Mouse (Mus musculus): ENCODE data around the gene Fndc3b. TPM values are rescaled to one million over a fixed set of nuclear protein-coding genes. Genes with fewer than 3 reads are reported as not detected.
"Not testable (repeated sequence)": the region's sequence is repeated elsewhere in the genome, so short reads cannot be mapped to it uniquely, and the experiment has no call there.

Fndc3b gene
- polyA plus RNA-seq, 1 experiment from 2014 or later, result 11.4 TPM

GRCm38 (mm10) chr3:27400996-27401395 is 310.1 kb downstream of the Fndc3b start:
- 95% methylated on average over 3 of the region's 3 CpGs for WGBS
- not testable (repeated sequence) for H3K36me3 ChIP-seq; H3K27me3 ChIP-seq (ENCODE audit: low read depth, poor library complexity, severe bottlenecking); H3K27ac ChIP-seq (replicated peaks); DNase-seq (ENCODE audit: low spot score); H3K4me3 ChIP-seq; H3K9me3 ChIP-seq (replicated peaks); H3K4me1 ChIP-seq

GRCm38 (mm10) chr3:27389923-27390322 is 321.2 kb downstream of the Fndc3b start:
- Histone ChIP-seq H3K36me3 (no peaks in the 10 kb centered on the region), H3K9me3 (replicated peaks) (no peaks in the 10 kb centered on the region), H3K4me1 (no peaks in the 10 kb centered on the region), H3K27ac (replicated peaks) (no peak overlapping the region), H3K27me3 (ENCODE audit: low read depth, poor library complexity, severe bottlenecking) (no peaks in the 10 kb centered on the region), H3K4me3 (no peak overlapping the region)
- DNase-seq (ENCODE audit: low spot score), result no peak
- 79% methylated on average over 1 of the region's 1 CpGs for WGBS

DNA sequence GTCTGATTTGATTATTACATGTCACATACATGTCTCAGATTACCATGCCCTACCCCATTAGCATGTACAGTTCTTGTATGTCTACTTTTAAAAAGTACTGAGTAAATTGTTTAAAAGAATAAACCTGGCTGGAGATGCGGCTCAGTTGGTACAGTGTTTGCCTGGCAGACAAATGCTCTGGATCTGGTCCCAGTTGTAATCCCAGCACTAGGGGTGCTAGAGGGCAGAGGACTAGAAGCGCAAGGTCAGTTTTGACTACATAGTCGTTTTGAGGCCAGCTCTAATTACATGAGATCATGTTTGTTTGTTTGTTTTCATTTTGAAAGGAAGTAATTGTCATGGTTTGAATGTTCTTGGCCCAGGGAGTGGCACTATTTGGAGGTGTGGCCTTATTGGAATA is 326.3 kb downstream of the Fndc3b start:
- no peaks in the 10 kb centered on the region for H3K9me3 ChIP-seq (replicated peaks)
- H3K36me3 ChIP-seq, result no peaks in the 10 kb centered on the region
- H3K27ac ChIP-seq (replicated peaks), result no peak overlapping the region
- 74% methylated on average over 3 of the region's 3 CpGs for WGBS
- H3K27me3 ChIP-seq (ENCODE audit: low read depth, poor library complexity, severe bottlenecking), result no peaks in the 10 kb centered on the region
- H3K4me3 ChIP-seq, result no peak overlapping the region
- no peak for DNase-seq (ENCODE audit: low spot score)
- H3K4me1 ChIP-seq, result no peaks in the 10 kb centered on the region

DNA sequence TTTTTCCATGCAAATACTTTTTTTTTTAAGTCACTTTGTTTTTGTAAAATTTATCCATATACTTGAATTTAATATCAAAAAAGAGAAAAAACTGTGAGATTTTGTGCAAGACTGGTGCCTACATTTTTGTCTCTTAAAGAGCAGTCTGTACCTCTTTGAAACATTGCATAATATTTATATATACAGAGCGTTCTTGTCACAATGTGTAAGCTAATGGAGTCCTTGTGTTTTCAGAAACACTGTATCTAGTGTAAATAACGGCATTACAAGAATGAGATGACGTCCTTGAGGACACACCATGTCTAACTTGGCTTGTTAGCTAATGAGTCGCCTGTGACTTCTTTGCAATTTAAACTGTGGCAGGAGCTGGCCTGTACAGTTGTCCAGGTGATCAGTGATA is 333.2 kb downstream of the Fndc3b start:
- peaks cover 22% of the 10 kb centered on the region for H3K27me3 ChIP-seq (ENCODE audit: low read depth, poor library complexity, severe bottlenecking)
- 81% methylated on average over 4 of the region's 4 CpGs for WGBS
- no peak for DNase-seq (ENCODE audit: low spot score)
- no peaks in the 10 kb centered on the region for H3K4me1 ChIP-seq
- no peaks in the 10 kb centered on the region for H3K9me3 ChIP-seq (replicated peaks)
- H3K36me3 ChIP-seq, result no peaks in the 10 kb centered on the region
- H3K4me3 ChIP-seq, result no peak overlapping the region
- H3K27ac ChIP-seq (replicated peaks), result no peak overlapping the region

GRCm38 (mm10) chr3:27374396-27374795 is 336.7 kb downstream of the Fndc3b start:
- DNase-seq (ENCODE audit: low spot score), result no peak
- H3K9me3 ChIP-seq (replicated peaks), result no peaks in the 10 kb centered on the region
- no peak overlapping the region for H3K27ac ChIP-seq (replicated peaks)
- H3K27me3 ChIP-seq (ENCODE audit: low read depth, poor library complexity, severe bottlenecking), result peaks cover 58% of the 10 kb centered on the region
- peaks cover 19% of the 10 kb centered on the region for H3K4me1 ChIP-seq
- no peak overlapping the region for H3K4me3 ChIP-seq
- 66% methylated on average over 9 of the region's 9 CpGs for WGBS
- no peaks in the 10 kb centered on the region for H3K36me3 ChIP-seq

DNA sequence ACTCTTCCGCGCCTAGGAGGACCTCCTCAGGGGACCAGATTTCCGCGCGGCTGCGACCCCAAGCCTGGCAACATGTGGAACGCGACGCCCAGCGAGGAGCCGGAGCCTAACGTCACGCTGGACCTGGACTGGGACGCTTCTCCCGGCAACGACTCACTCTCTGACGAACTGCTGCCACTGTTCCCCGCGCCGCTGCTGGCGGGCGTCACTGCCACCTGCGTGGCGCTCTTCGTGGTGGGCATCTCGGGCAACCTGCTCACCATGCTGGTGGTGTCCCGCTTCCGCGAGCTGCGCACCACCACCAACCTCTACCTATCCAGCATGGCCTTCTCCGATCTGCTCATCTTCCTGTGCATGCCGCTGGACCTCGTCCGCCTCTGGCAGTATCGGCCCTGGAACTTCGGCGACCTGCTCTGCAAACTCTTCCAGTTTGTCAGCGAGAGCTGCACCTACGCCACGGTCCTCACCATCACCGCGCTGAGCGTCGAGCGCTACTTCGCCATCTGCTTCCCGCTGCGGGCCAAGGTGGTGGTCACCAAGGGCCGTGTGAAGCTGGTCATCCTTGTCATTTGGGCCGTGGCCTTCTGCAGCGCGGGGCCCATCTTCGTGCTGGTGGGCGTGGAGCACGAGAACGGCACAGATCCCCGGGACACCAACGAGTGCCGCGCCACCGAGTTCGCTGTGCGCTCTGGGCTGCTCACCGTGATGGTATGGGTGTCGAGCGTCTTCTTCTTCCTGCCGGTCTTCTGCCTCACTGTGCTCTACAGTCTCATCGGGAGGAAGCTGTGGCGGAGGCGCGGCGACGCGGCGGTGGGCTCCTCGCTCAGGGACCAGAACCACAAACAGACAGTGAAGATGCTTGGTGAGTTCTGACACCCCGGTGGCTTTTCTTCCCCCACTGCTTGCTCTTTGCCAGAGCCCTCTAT is 339.1 kb downstream of the Fndc3b start:
- peaks cover 19% of the 10 kb centered on the region for H3K4me1 ChIP-seq
- no peak overlapping the region for H3K27ac ChIP-seq (replicated peaks)
- H3K9me3 ChIP-seq (replicated peaks), result no peaks in the 10 kb centered on the region
- WGBS, result 1% methylated on average over 77 of the region's 77 CpGs
- peaks cover 65% of the 10 kb centered on the region for H3K27me3 ChIP-seq (ENCODE audit: low read depth, poor library complexity, severe bottlenecking)
- peak overlapping the region; percentile 54 for H3K4me3 ChIP-seq
- no peaks in the 10 kb centered on the region for H3K36me3 ChIP-seq
- peak; percentile 40 for DNase-seq (ENCODE audit: low spot score)

DNA sequence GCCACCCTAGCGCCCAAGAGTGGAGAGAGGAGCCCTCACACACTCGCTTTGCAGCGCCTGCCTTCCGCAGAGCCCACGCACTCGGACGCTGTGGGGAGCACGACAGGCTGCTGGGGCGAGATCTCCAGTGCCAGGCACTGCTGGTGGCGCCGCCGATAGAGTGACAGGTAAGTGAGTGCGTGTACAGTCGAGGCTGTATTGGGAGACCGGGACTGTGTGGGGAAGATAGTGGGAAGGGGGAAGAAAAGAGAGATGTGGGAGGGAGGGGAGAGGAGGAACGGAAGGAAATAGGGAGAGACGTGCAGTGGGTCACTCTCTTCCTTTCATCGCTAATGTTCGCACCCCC is 339.9 kb downstream of the Fndc3b start, which contains the start of gene Ghsr:
TSS of gene Ghsr (plus strand) at position 76 of the 346 bp plus-strand sequence.
- Histone ChIP-seq H3K36me3 (no peaks in the 10 kb centered on the region), H3K4me1 (peaks cover 19% of the 10 kb centered on the region), H3K4me3 (peak within 1 kb of the TSS; percentile 54), H3K27ac (replicated peaks) (no peak within 1 kb of the TSS), H3K9me3 (replicated peaks) (no peaks in the 10 kb centered on the region), H3K27me3 (ENCODE audit: low read depth, poor library complexity, severe bottlenecking) (peaks cover 65% of the 10 kb centered on the region)
- under 1% methylated on average over 19 of the region's 19 CpGs for WGBS
- no peak for DNase-seq (ENCODE audit: low spot score)

- peaks cover 19% of the 10 kb centered on the region for H3K4me1 ChIP-seq
- no peak overlapping the region for H3K27ac ChIP-seq (replicated peaks)
- no peak for DNase-seq (ENCODE audit: low spot score)
- H3K4me3 ChIP-seq, result peak overlapping the region; percentile 54
- peaks cover 65% of the 10 kb centered on the region for H3K27me3 ChIP-seq (ENCODE audit: low read depth, poor library complexity, severe bottlenecking)
- no peaks in the 10 kb centered on the region for H3K9me3 ChIP-seq (replicated peaks)
- WGBS, result 2% methylated on average over 20 of the region's 20 CpGs
- H3K36me3 ChIP-seq, result no peaks in the 10 kb centered on the region
Measured at GRCm38 (mm10) chr3:27370582-27371275, 340.4 kb downstream of the Fndc3b start.

DNA sequence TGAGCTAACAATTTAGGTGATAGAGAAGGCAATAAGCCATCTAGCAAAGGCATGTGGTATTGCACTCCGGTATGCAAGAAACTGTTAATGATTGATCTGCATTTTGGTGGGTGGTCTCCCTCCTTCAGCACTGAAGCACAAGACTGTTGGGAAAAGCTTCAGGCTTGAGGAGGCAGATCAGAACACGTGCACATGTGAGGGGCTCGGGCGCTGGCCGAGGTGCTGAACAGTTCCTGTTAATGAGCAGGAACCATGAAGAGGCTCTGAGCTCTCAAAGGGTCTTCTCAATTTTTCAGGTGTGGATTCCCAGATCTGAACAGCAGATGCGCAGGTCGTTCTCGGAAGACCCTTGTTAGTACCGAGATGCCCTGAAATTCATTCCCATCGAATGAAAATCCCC is 341.0 kb downstream of the Fndc3b start:
- H3K4me3 ChIP-seq, result no peak overlapping the region
- peaks cover 19% of the 10 kb centered on the region for H3K4me1 ChIP-seq
- H3K27ac ChIP-seq (replicated peaks), result no peak overlapping the region
- 9% methylated on average over 10 of the region's 10 CpGs for WGBS
- H3K9me3 ChIP-seq (replicated peaks), result no peaks in the 10 kb centered on the region
- peaks cover 64% of the 10 kb centered on the region for H3K27me3 ChIP-seq (ENCODE audit: low read depth, poor library complexity, severe bottlenecking)
- no peaks in the 10 kb centered on the region for H3K36me3 ChIP-seq
- peak; percentile 68 for DNase-seq (ENCODE audit: low spot score)

Small RNA genes within 50 kb of the gene (microRNA-seq; reads per million reads assigned to microRNA genes)
- gene Mir3092, result not detected

Other genes with a start within 250 kb of the Fndc3b start
- gene Tmem212, start 185.1 kb upstream of the Fndc3b start, polyA plus RNA-seq (2016; fragmentation: Nextera tagmentation; extraction: Ambion mirVana), result not detected in 2 replicates
- gene Pld1, start 227.4 kb upstream of the Fndc3b start, polyA plus RNA-seq (2016; fragmentation: Nextera tagmentation; extraction: Ambion mirVana), result 2.2 and 3.2 TPM in 2 replicates